Mouse (Mus musculus) cerebellum, adult 18-20 months (tissue): ENCODE measurements around the gene Gm49383.
"Not testable (repeated sequence)": the region's sequence is repeated elsewhere in the genome, so short reads cannot be mapped to it uniquely, and the experiment has no call there.

Experiments
- DNase-seq, 2 experiments: peaks; one replicate each; pipeline ENCODE4 v3.0.0; 2021

Gm49383 gene

DNA sequence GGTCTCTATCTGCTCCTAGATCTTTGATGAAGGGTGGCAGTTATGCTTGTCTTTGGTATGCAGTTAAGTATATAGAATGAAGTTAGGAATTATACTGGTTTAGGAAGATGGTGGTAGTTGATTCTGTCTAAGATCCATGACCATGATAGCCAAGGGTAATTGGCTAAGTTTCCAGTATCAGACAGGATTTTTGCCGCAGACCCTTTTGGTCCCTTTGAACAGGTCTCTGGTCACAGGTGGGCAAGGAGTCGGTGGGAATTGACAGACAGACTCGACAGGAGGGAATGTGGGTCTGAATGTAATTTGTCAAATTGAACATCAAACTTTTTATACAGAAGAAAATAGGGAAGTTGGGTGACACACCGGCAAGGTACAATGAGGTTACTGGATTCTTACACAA is 33.3 kb downstream of the Gm49383 start:
- DNase-seq = not testable (repeated sequence)

- not testable (repeated sequence) for DNase-seq
Observed at GRCm38 (mm10) chr12:69160677-69161076, 36.2 kb downstream of the Gm49383 start.

GRCm38 (mm10) chr12:69159578-69159940 is 37.3 kb downstream of the Gm49383 start:
- peak in 1 of 2 experiments; percentile 32 for DNase-seq

DNA sequence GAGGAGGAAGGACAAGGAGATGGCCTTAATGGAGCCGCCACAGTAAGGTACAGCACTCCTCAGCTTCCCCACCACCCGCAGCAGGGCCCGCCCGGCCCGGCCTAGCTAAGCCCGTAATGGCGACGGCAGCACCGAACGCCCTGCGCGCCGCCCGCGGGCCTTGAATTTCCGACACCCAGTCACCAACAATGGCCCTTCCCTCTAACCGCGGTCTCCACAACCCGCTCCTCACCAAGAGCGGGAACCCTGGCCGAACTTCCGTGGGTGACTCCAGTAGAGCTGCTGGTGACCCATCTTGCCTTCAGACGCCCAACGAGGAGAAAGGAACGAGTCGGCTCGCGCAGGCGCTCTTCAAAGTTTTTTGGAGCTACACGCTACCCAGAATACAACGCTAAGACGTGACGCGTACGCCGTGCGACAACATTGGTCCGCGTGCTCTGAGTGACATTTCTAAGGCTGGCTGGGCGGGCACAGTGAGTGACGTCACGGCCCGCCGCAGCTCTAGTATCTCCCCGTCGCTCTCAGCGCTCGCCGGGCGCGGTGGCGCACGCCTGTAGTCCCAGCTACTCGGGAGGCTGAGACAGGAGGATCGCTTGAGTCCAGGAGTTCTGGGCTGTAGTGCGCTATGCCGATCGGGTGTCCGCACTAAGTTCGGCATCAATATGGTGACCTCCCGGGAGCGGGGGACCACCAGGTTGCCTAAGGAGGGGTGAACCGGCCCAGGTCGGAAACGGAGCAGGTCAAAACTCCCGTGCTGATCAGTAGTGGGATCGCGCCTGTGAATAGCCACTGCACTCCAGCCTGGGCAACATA is 37.9 kb downstream of the Gm49383 start, which contains the start of gene Rps29:
Gene Rps29, minus strand, starts transcription at position 422 of the 813 bp plus-strand sequence.
- DNase-seq = peak; percentile 97 to 98

DNA sequence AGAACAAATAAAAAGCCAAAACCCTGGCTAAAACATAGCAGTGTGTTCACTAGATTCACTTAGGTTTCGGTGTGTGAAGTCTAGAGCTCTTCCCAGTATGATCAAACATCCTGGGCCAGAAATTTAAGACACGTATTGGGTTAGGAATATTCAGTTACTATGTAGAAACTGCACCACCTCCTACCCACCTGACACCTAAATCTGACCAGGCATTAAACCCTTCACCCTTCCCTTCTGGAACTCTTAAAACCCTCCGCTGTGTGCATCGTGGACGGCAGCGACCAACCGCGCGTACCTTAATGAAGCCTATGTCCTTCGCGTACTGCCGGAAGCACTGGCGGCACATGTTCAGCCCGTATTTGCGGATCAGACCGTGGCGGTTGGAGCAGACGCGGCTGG is 38.5 kb downstream of the Gm49383 start:
- DNase-seq = no peak

DNA sequence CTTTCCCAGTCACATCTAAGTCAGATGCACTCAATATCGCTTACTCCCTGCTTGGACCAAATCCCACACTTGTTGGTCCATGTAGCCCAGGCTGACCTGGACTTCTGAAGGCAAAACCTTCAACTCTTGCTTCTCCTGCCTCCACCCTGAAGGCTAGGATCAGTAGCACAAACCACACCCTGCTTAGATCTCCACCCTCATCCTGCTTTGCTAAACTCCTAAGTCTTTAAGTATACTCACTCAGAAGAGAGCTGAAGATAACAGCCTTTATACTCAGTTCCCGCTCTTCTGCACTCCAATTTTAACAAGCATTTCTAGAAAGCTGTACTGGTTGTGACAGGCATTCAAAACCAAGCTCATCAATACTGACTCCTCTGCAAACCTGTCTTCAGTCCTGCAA is 39.8 kb downstream of the Gm49383 start:
- DNase-seq = no peak

- DNase-seq = no peak
Observed at GRCm38 (mm10) chr12:69156436-69156835, 40.5 kb downstream of the Gm49383 start.

DNA sequence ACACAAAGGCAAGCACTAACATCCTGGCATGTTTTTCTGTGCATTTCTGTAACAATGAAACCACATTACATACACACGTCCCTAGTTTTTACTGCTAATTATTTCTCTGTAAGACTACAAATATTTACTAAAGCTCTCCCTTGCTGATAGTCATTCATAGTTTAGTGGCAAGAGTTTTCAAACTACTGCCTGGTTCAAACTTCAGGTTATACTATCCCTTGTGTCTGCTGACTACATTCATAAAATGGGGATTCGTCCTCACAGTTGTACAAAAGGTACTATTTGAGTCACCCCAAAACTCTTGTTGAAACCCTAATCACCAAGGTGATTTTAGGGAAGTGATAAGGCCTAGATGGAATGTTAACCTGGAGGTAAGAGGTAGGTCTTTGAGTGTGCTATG is 41.0 kb downstream of the Gm49383 start:
- no peak for DNase-seq

GRCm38 (mm10) chr12:69150049-69150448 is 46.9 kb downstream of the Gm49383 start:
- no peak for DNase-seq

DNA sequence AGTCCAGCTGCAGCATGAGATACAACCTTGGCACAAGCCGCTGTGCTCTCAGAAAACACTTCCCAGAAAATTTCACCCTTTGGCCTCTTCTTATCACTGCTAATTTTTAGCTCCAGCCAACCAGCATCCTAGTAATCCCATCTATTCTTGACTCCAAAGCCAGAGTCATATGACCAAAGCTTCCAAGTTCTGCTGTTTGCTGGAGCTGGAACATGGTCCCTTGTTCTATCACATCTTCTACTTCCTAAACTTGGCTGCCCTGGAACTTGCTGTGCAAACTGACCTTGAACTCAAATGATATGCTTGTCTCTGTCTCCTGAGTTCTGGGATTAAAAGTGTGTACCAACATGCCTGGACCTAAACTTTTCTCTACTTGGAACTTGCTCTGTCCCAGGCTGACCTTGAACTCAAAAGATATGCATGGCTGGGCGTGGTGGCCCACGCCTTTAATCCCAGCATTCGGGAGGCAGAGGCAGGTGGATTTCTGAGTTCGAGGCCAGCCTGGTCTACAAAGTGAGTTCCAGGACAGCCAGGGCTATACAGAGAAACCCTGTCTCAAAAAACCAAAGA is 49.7 kb downstream of the Gm49383 start:
- DNase-seq = no peak

GRCm38 (mm10) chr12:69143460-69143859 is 53.4 kb downstream of the Gm49383 start:
- no peak for DNase-seq

- no peak for DNase-seq
Observed at GRCm38 (mm10) chr12:69139841-69140240, 57.1 kb downstream of the Gm49383 start.

DNA sequence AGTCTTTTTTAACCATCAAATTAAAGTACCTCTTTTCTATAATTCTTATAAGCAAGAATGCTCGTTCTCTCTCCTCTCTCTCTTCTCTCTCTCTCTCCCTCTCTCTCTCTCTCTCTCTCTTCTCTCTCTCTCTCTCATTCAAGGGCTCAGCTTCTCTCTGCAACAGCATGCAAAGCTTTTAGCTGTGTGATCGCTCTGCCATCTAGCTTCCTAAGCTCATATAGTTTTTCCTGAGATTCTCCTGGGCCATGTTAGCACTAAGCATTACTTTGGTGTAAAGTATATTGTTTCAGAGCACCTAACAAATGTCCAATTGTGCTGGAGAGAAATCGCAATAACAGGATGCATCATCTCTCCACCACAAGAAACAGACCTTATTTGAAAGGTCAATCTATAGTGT is 57.7 kb downstream of the Gm49383 start:
- DNase-seq = no peak
